Mouse (Mus musculus): ENCODE measurements around the gene Rpap1. TPM values are rescaled to one million over a fixed set of nuclear protein-coding genes. Genes with fewer than 3 reads are reported as not detected.

The Rpap1 gene
- polyA plus RNA-seq (2015; fragmentation: Nextera tagmentation; extraction: Ambion mirVana), result 25.3 and 29.5 TPM in 2 replicates

- WGBS, result under 1% methylated on average over 44 of the region's 44 CpGs
- peak; percentile 94 for ATAC-seq (ENCODE audit: insufficient read depth, low FRiP score, low read depth)
- peaks cover 10% of the 10 kb centered on the region; the same call in 1 of the 2 replicates for H3K36me3 ChIP-seq
These were observed at the start of gene Rpap1 for GRCm38 (mm10) chr2:119787206-119787883. Gene Rpap1, minus strand, starts transcription at chr2:119787537.

GRCm38 (mm10) chr2:119834231-119834630 lies 46.9 kb upstream of the Rpap1 start:
- Histone ChIP-seq H3K27ac (no peak overlapping the region), H3K4me1 (no peaks in the 10 kb centered on the region), H3K36me3 (no peaks in the 10 kb centered on the region), H3K4me3 (replicated peaks) (no peak overlapping the region), H3K9ac (no peak overlapping the region), H3K9me3 (no peaks in the 10 kb centered on the region), H3K4me2 (no peak overlapping the region), H3K27me3 (replicated peaks) (no peaks in the 10 kb centered on the region)
- 70% methylated on average over 4 of the region's 4 CpGs for WGBS
- ATAC-seq (ENCODE audit: insufficient read depth, low FRiP score, low read depth), result no peak

More at GRCm38 (mm10) chr2:119787206-119787883, at the start of gene Rpap1:
- Histone ChIP-seq H3K4me1 (no peaks in the 10 kb centered on the region), H3K4me2 (peak within 1 kb of the TSS; percentile 87), H3K4me3 (replicated peaks) (peak within 1 kb of the TSS; percentile 66), H3K27ac (peak within 1 kb of the TSS; percentile 86), H3K9ac (peak within 1 kb of the TSS; percentile 48; the same call in 1 of the 2 replicates), H3K27me3 (replicated peaks) (no peaks in the 10 kb centered on the region), H3K9me3 (no peaks in the 10 kb centered on the region)

GRCm38 (mm10) chr2:119830579-119830978 lies 43.2 kb upstream of the Rpap1 start:
- H3K4me1 ChIP-seq, result no peaks in the 10 kb centered on the region
- H3K27ac ChIP-seq, result no peak overlapping the region
- no peaks in the 10 kb centered on the region for H3K9me3 ChIP-seq
- 65% methylated on average over 2 of the region's 2 CpGs for WGBS
- no peak for ATAC-seq (ENCODE audit: insufficient read depth, low FRiP score, low read depth)
- H3K36me3 ChIP-seq, result no peaks in the 10 kb centered on the region
- no peak overlapping the region for H3K9ac ChIP-seq
- H3K4me2 ChIP-seq, result no peak overlapping the region
- H3K27me3 ChIP-seq (replicated peaks), result no peaks in the 10 kb centered on the region
- no peak overlapping the region for H3K4me3 ChIP-seq (replicated peaks)

GRCm38 (mm10) chr2:119821136-119821535 lies 33.8 kb upstream of the Rpap1 start:
- Histone ChIP-seq H3K4me2 (no peak overlapping the region), H3K4me1 (no peaks in the 10 kb centered on the region), H3K4me3 (replicated peaks) (no peak overlapping the region), H3K27me3 (replicated peaks) (no peaks in the 10 kb centered on the region), H3K36me3 (0 out of 2 replicates have a peak, but pooled peaks cover 9% of the 10 kb centered on the region), H3K9ac (no peak overlapping the region), H3K9me3 (no peaks in the 10 kb centered on the region), H3K27ac (no peak overlapping the region)
- WGBS, result 78% methylated on average over 9 of the region's 9 CpGs
- no peak for ATAC-seq (ENCODE audit: insufficient read depth, low FRiP score, low read depth)

- peak; percentile 73; the same call in 1 of the 2 replicates for ATAC-seq (ENCODE audit: insufficient read depth, low FRiP score, low read depth)
- no peak overlapping the region for H3K4me2 ChIP-seq
- H3K27ac ChIP-seq, result peak overlapping the region; percentile 80
- 37% methylated on average over 9 of the region's 9 CpGs for WGBS
- 0 out of 2 replicates have a peak, but pooled peaks cover 10% of the 10 kb centered on the region for H3K36me3 ChIP-seq
- H3K9ac ChIP-seq, result no peak overlapping the region
- no peaks in the 10 kb centered on the region for H3K9me3 ChIP-seq
- H3K4me3 ChIP-seq (replicated peaks), result no peak overlapping the region
- no peaks in the 10 kb centered on the region for H3K27me3 ChIP-seq (replicated peaks)
- no peaks in the 10 kb centered on the region for H3K4me1 ChIP-seq
These were observed 31.4 kb upstream of the Rpap1 start for GRCm38 (mm10) chr2:119818668-119819272.

GRCm38 (mm10) chr2:119817047-119817446 lies 29.7 kb upstream of the Rpap1 start:
- 0 out of 2 replicates have a peak, but pooled peaks cover 10% of the 10 kb centered on the region for H3K36me3 ChIP-seq
- H3K9me3 ChIP-seq, result no peaks in the 10 kb centered on the region
- WGBS, result 85% methylated on average over 5 of the region's 5 CpGs
- H3K27ac ChIP-seq, result no peak overlapping the region
- H3K4me2 ChIP-seq, result no peak overlapping the region
- H3K27me3 ChIP-seq (replicated peaks), result no peaks in the 10 kb centered on the region
- H3K4me3 ChIP-seq (replicated peaks), result no peak overlapping the region
- H3K4me1 ChIP-seq, result no peaks in the 10 kb centered on the region
- ATAC-seq (ENCODE audit: insufficient read depth, low FRiP score, low read depth), result no peak
- H3K9ac ChIP-seq, result no peak overlapping the region

GRCm38 (mm10) chr2:119816611-119817010 lies 29.3 kb upstream of the Rpap1 start:
- H3K27ac ChIP-seq, result no peak overlapping the region
- no peak for ATAC-seq (ENCODE audit: insufficient read depth, low FRiP score, low read depth)
- no peaks in the 10 kb centered on the region for H3K9me3 ChIP-seq
- H3K4me2 ChIP-seq, result no peak overlapping the region
- H3K4me3 ChIP-seq (replicated peaks), result no peak overlapping the region
- H3K4me1 ChIP-seq, result no peaks in the 10 kb centered on the region
- H3K27me3 ChIP-seq (replicated peaks), result no peaks in the 10 kb centered on the region
- 93% methylated on average over 13 of the region's 13 CpGs for WGBS
- 0 out of 2 replicates have a peak, but pooled peaks cover 10% of the 10 kb centered on the region for H3K36me3 ChIP-seq
- H3K9ac ChIP-seq, result no peak overlapping the region

GRCm38 (mm10) chr2:119814376-119814933 lies 27.1 kb upstream of the Rpap1 start:
- Histone ChIP-seq H3K4me1 (no peaks in the 10 kb centered on the region), H3K27me3 (replicated peaks) (no peaks in the 10 kb centered on the region), H3K4me3 (replicated peaks) (no peak overlapping the region), H3K9me3 (no peaks in the 10 kb centered on the region), H3K27ac (no peak overlapping the region), H3K36me3 (peaks cover 16% of the 10 kb centered on the region; the same call in 1 of the 2 replicates), H3K9ac (no peak overlapping the region), H3K4me2 (no peak overlapping the region)
- 54% methylated on average over 7 of the region's 7 CpGs for WGBS
- no peak for ATAC-seq (ENCODE audit: insufficient read depth, low FRiP score, low read depth)

- WGBS, result 83% methylated on average over 14 of the region's 14 CpGs
- no peak overlapping the region for H3K9ac ChIP-seq
- H3K27ac ChIP-seq, result no peak overlapping the region
- no peaks in the 10 kb centered on the region for H3K9me3 ChIP-seq
- no peak for ATAC-seq (ENCODE audit: insufficient read depth, low FRiP score, low read depth)
- no peaks in the 10 kb centered on the region for H3K4me1 ChIP-seq
- peaks cover 11% of the 10 kb centered on the region; the same call in 1 of the 2 replicates for H3K36me3 ChIP-seq
- H3K4me2 ChIP-seq, result no peak overlapping the region
- H3K27me3 ChIP-seq (replicated peaks), result no peaks in the 10 kb centered on the region
- no peak overlapping the region for H3K4me3 ChIP-seq (replicated peaks)
These were observed 24.3 kb upstream of the Rpap1 start for GRCm38 (mm10) chr2:119811490-119812146.

GRCm38 (mm10) chr2:119810890-119811289 lies 23.6 kb upstream of the Rpap1 start:
- Histone ChIP-seq H3K4me2 (no peak overlapping the region), H3K9me3 (no peaks in the 10 kb centered on the region), H3K9ac (no peak overlapping the region), H3K4me1 (no peaks in the 10 kb centered on the region), H3K27ac (no peak overlapping the region), H3K27me3 (replicated peaks) (no peaks in the 10 kb centered on the region), H3K36me3 (peaks cover 7% of the 10 kb centered on the region; the same call in 1 of the 2 replicates), H3K4me3 (replicated peaks) (no peak overlapping the region)
- 86% methylated on average over 12 of the region's 12 CpGs for WGBS
- no peak for ATAC-seq (ENCODE audit: insufficient read depth, low FRiP score, low read depth)

GRCm38 (mm10) chr2:119808881-119809280 lies 21.5 kb upstream of the Rpap1 start:
- Histone ChIP-seq H3K4me3 (replicated peaks) (no peak overlapping the region), H3K9ac (no peak overlapping the region), H3K9me3 (no peaks in the 10 kb centered on the region), H3K4me1 (peaks cover 8% of the 10 kb centered on the region; the same call in 1 of the 2 replicates), H3K27me3 (replicated peaks) (no peaks in the 10 kb centered on the region), H3K27ac (no peak overlapping the region), H3K36me3 (peaks cover 16% of the 10 kb centered on the region; the same call in 1 of the 2 replicates), H3K4me2 (no peak overlapping the region)
- WGBS, result 38% methylated on average over 4 of the region's 4 CpGs
- no peak for ATAC-seq (ENCODE audit: insufficient read depth, low FRiP score, low read depth)
